Mouse (Mus musculus): ENCODE measurements around the gene Cct7.
A peak's percentile ranks its signal among the peaks of the same experiment; 100 is the strongest.
"Not testable (repeated sequence)": the region's sequence is repeated elsewhere in the genome, so short reads cannot be mapped to it uniquely, and the experiment has no call there.

Gene Cct7

GRCm38 (mm10) chr6:85450697-85451663 is at the start of gene Cct7:
Cct7 (plus strand) TSS chr6:85451514.
- DNase-seq (ENCODE audit: low read depth, low spot score): peak; percentile 99

- DNase-seq (ENCODE audit: low read depth, low spot score): no peak
Measured at GRCm38 (mm10) chr6:85402613-85403012, 48.7 kb upstream of the Cct7 start.

GRCm38 (mm10) chr6:85403039-85403438 is 48.3 kb upstream of the Cct7 start:
- DNase-seq (ENCODE audit: low read depth, low spot score): no peak

GRCm38 (mm10) chr6:85409003-85409402 is 42.3 kb upstream of the Cct7 start:
- DNase-seq (ENCODE audit: low read depth, low spot score): no peak

GRCm38 (mm10) chr6:85410771-85411273 is 40.5 kb upstream of the Cct7 start:
- DNase-seq (ENCODE audit: low read depth, low spot score): peak; percentile 76

- DNase-seq (ENCODE audit: low read depth, low spot score): no peak
Measured at GRCm38 (mm10) chr6:85415829-85416228, 35.5 kb upstream of the Cct7 start.

GRCm38 (mm10) chr6:85419150-85419549 is 32.2 kb upstream of the Cct7 start:
- DNase-seq (ENCODE audit: low read depth, low spot score): no peak

GRCm38 (mm10) chr6:85423836-85424379 is 27.4 kb upstream of the Cct7 start, which contains the start of gene Noto:
Noto (plus strand) TSS chr6:85423886.
- no peak for DNase-seq (ENCODE audit: low read depth, low spot score)

- DNase-seq (ENCODE audit: low read depth, low spot score): no peak
Measured at GRCm38 (mm10) chr6:85431274-85431841, 20.0 kb upstream of the Cct7 start.

GRCm38 (mm10) chr6:85431842-85432431 is 19.4 kb upstream of the Cct7 start, which contains the start of gene Smyd5:
Smyd5 (plus strand) TSS chr6:85431989.
- DNase-seq (ENCODE audit: low read depth, low spot score): peak; percentile 81

GRCm38 (mm10) chr6:85433865-85434264 is 17.4 kb upstream of the Cct7 start:
- DNase-seq (ENCODE audit: low read depth, low spot score): no peak

- no peak for DNase-seq (ENCODE audit: low read depth, low spot score)
Measured at GRCm38 (mm10) chr6:85436204-85436603, 15.1 kb upstream of the Cct7 start.

- DNase-seq (ENCODE audit: low read depth, low spot score): peak; percentile 43
Measured at GRCm38 (mm10) chr6:85436631-85437030, 14.7 kb upstream of the Cct7 start.

- DNase-seq (ENCODE audit: low read depth, low spot score): no peak
Measured at GRCm38 (mm10) chr6:85441142-85441541, 10.2 kb upstream of the Cct7 start.

- no peak for DNase-seq (ENCODE audit: low read depth, low spot score)
Measured at GRCm38 (mm10) chr6:85443488-85444233, 7.7 kb upstream of the Cct7 start.

GRCm38 (mm10) chr6:85444266-85444965 is 6.9 kb upstream of the Cct7 start:
- peak; percentile 63 for DNase-seq (ENCODE audit: low read depth, low spot score)

GRCm38 (mm10) chr6:85445286-85445685 is 6.0 kb upstream of the Cct7 start:
- DNase-seq (ENCODE audit: low read depth, low spot score): no peak

GRCm38 (mm10) chr6:85447351-85447750 is 4.0 kb upstream of the Cct7 start:
- no peak for DNase-seq (ENCODE audit: low read depth, low spot score)

GRCm38 (mm10) chr6:85450140-85450539 is 1.2 kb upstream of the Cct7 start:
- DNase-seq (ENCODE audit: low read depth, low spot score): not testable (repeated sequence)

GRCm38 (mm10) chr6:85451664-85452410 is 523 bp downstream of the Cct7 start, which contains the start of gene Pradc1:
Pradc1 (minus strand) TSS chr6:85451970.
- peak; percentile 100 for DNase-seq (ENCODE audit: low read depth, low spot score)
